Mouse (Mus musculus) spleen, adult 2 months (tissue): ENCODE measurements around the gene Traf2.

ENCODE experiments used
- CTCF ChIP-seq: fragments of 200-500 bp; IDR thresholded peaks from 2 replicates; pipeline ENCODE4 v1.5.1; 2011; ENCODE audit warnings: mild to moderate bottlenecking, inconsistent platforms; ENCODE audit not compliant: insufficient read depth, insufficient read length, insufficient replicate concordance; ENCODE audit errors: extremely low read depth
- POLR2A ChIP-seq: fragments of 200-500 bp; IDR thresholded peaks from 2 replicates; pipeline ENCODE4 v1.6.1; 2011; ENCODE audit warnings: low read depth, low read length, inconsistent platforms

- TF ChIP-seq CTCF (no peak), POLR2A (no peak)
These were observed 12.0 kb upstream of the Traf2 start for GRCm38 (mm10) chr2:25558774-25559173.
